28 mouse cellular contexts compared by ENCODE assay signal in genomic region chr13:58921705-58922104, GRCm38 (mm10).
DNase-seq lines count a peak whose midpoint lies in the region; ATAC-seq and TF ChIP-seq lines count a peak whose summit lies in the region.
"Had no signal": no experiment of that assay in that cellular context is flagged by ENCODE, and none has a peak within 500 bp of the region (broad histone marks: within the 10 kb centered on the region; RNA-seq: fewer than 3 reads in every experiment).

No protein-coding gene starts in this region.

- H3K4me3 ChIP-seq in cerebellum, adult 2 months (replicated peaks; ENCODE audit: insufficient read depth, low read depth, low read length) = no peak overlapping the region
- no peak overlapping the region for H3K4me3 ChIP-seq in layer of hippocampus, adult 2 months
- 0 out of 2 replicates have a peak overlapping the region, but pooled peaks have one; percentile 17 for H3K4me3 ChIP-seq in E14TG2a.4 (replicated peaks; ENCODE audit: low read length)
- no peak overlapping the region for H3K4me3 ChIP-seq in brown adipose tissue, adult 24 weeks (ENCODE audit: insufficient read depth, low read depth, low read length)
- no peak overlapping the region for H3K4me3 ChIP-seq in neural tube, embryonic 15.5 days (replicated peaks)
- H3K4me3 ChIP-seq: erythroblast, embryonic 14.5 days; forebrain, embryonic 12.5 days; heart, adult 2 months; heart, embryonic 13.5 days; hindbrain, embryonic 10.5 days; hindbrain, embryonic 15.5 days; limb, embryonic 10.5 days; limb, embryonic 15.5 days; liver, embryonic 13.5 days; midbrain, embryonic 10.5 days; midbrain, embryonic 15.5 days had no signal

- no peaks in the 10 kb centered on the region for H3K27me3 ChIP-seq in cerebellum, adult 2 months (ENCODE audit: control insufficient read depth, insufficient read depth, low read length)
- H3K27me3 ChIP-seq in E14TG2a.4 (ENCODE audit: insufficient read depth, low read length) = peaks cover 8% of the 10 kb centered on the region; the same call in 1 of the 2 replicates
- H3K27me3 ChIP-seq in neural tube, embryonic 15.5 days (replicated peaks) = no peaks in the 10 kb centered on the region
- H3K27me3 ChIP-seq: forebrain, embryonic 12.5 days; heart, embryonic 13.5 days; hindbrain, embryonic 15.5 days; limb, embryonic 15.5 days; liver, embryonic 13.5 days; midbrain, embryonic 15.5 days had no signal

- no peak for TF ChIP-seq POLR2A in cerebellum, adult 2 months (IDR thresholded peaks at IDR 0.05; ENCODE audit: borderline replicate concordance, insufficient read depth, low read length)

- no peak overlapping the region for H3K4me2 ChIP-seq in neural tube, embryonic 15.5 days
- H3K4me2 ChIP-seq: forebrain, embryonic 12.5 days; heart, embryonic 13.5 days; hindbrain, embryonic 15.5 days; limb, embryonic 15.5 days; liver, embryonic 13.5 days; midbrain, embryonic 15.5 days had no signal

- no peaks in the 10 kb centered on the region for H3K36me3 ChIP-seq in E14TG2a.4 (ENCODE audit: insufficient read depth, low read length)
- no peaks in the 10 kb centered on the region for H3K36me3 ChIP-seq in neural tube, embryonic 15.5 days
- H3K36me3 ChIP-seq: forebrain, embryonic 12.5 days; heart, embryonic 13.5 days; hindbrain, embryonic 10.5 days; hindbrain, embryonic 15.5 days; limb, embryonic 10.5 days; limb, embryonic 15.5 days; liver, embryonic 13.5 days; midbrain, embryonic 10.5 days; midbrain, embryonic 15.5 days had no signal

- H3K9ac ChIP-seq in neural tube, embryonic 15.5 days (replicated peaks) = no peak overlapping the region
- H3K9ac ChIP-seq: forebrain, embryonic 12.5 days; heart, embryonic 13.5 days; hindbrain, embryonic 15.5 days; limb, embryonic 15.5 days; liver, embryonic 13.5 days; midbrain, embryonic 15.5 days had no signal

- peak in 1 of 2 experiments; percentile 41 for DNase-seq in cerebellum, adult 2 months
- DNase-seq in cerebellum, postnatal 4 days (ENCODE audit: low spot score in 2 of 2) = no peak
- no peak for DNase-seq in layer of hippocampus, adult 2 months (ENCODE audit: low spot score in 2 of 2)
- no peak for DNase-seq in layer of hippocampus, adult 18-20 months (ENCODE audit: low spot score in 2 of 2)
- DNase-seq in heart, postnatal 14 days = no peak
- DNase-seq: adrenal gland, adult 8-10 months; heart, postnatal 10 days; kidney, adult 11 months; kidney, postnatal 14 days; liver, embryonic 13.5 days; right cerebral cortex, postnatal 25 days had no signal

- H3K9me3 ChIP-seq in E14TG2a.4 (ENCODE audit: low read length) = no peaks in the 10 kb centered on the region
- H3K9me3 ChIP-seq in neural tube, embryonic 15.5 days (replicated peaks) = no peaks in the 10 kb centered on the region
- H3K9me3 ChIP-seq: forebrain, embryonic 12.5 days; heart, embryonic 13.5 days; hindbrain, embryonic 10.5 days; hindbrain, embryonic 15.5 days; limb, embryonic 10.5 days; limb, embryonic 15.5 days; liver, embryonic 13.5 days; midbrain, embryonic 10.5 days; midbrain, embryonic 15.5 days had no signal

- 70% methylated on average over 10 of the region's 10 CpGs for WGBS in cerebellum, adult 2 months
- 92% methylated on average over 10 of the region's 10 CpGs for WGBS in neural tube, embryonic 15.5 days

- TF ChIP-seq CTCF in cerebellum, adult 2 months (IDR thresholded peaks at IDR 0.05; ENCODE audit: borderline replicate concordance, insufficient read depth, low read depth, low read length) = no peak
- TF ChIP-seq CTCF in layer of hippocampus, adult 2 months (conservative IDR thresholded peaks at IDR 0.05) = no peak
- no peak for TF ChIP-seq CTCF in E14TG2a.4 (conservative IDR thresholded peaks at IDR 0.05; ENCODE audit: low read length)

- peak overlapping the region; percentile 83 for H3K27ac ChIP-seq in cerebellum, adult 2 months (ENCODE audit: insufficient read depth, low read length)
- H3K27ac ChIP-seq in layer of hippocampus, adult 2 months = peak overlapping the region; percentile 56; the same call in 1 of the 2 replicates
- peak overlapping the region; percentile 86 for H3K27ac ChIP-seq in brown adipose tissue, adult 24 weeks (replicated peaks; ENCODE audit: low read depth, low read length)
- no peak overlapping the region for H3K27ac ChIP-seq in neural tube, embryonic 15.5 days (replicated peaks)
- H3K27ac ChIP-seq: forebrain, embryonic 12.5 days; heart, adult 2 months; heart, embryonic 13.5 days; hindbrain, embryonic 10.5 days; hindbrain, embryonic 15.5 days; limb, embryonic 10.5 days; limb, embryonic 15.5 days; liver, embryonic 13.5 days; macrophage; midbrain, embryonic 10.5 days; midbrain, embryonic 15.5 days; stomach, postnatal 0 days had no signal

- peaks cover 34% of the 10 kb centered on the region for H3K4me1 ChIP-seq in cerebellum, adult 2 months (ENCODE audit: control insufficient read depth, insufficient read depth, low read length)
- peaks cover 41% of the 10 kb centered on the region for H3K4me1 ChIP-seq in E14TG2a.4 (replicated peaks; ENCODE audit: low read depth, low read length)
- peaks cover 3% of the 10 kb centered on the region; the same call in 1 of the 2 replicates for H3K4me1 ChIP-seq in brown adipose tissue, adult 24 weeks (ENCODE audit: control insufficient read depth, insufficient read depth, insufficient read length, low read length)
- H3K4me1 ChIP-seq in neural tube, embryonic 15.5 days = peaks cover 18% of the 10 kb centered on the region; the same call in 1 of the 2 replicates
- H3K4me1 ChIP-seq: heart, embryonic 13.5 days; liver, embryonic 13.5 days; midbrain, embryonic 15.5 days had no signal

- intact Hi-C loops in heart, postnatal 14 days (cut with DNase I) = no loop called here

- no peak for ATAC-seq in neural tube, embryonic 15.5 days (ENCODE audit: low FRiP score)
- ATAC-seq: activated CD4-positive, CD25-positive, alpha-beta regulatory T cell, adult 4 months; inflammation-experienced regulatory T-cells, adult 6 months; midbrain, embryonic 15.5 days had no signal
